Mouse (Mus musculus): ENCODE results near the gene Slc25a30.

DNA sequence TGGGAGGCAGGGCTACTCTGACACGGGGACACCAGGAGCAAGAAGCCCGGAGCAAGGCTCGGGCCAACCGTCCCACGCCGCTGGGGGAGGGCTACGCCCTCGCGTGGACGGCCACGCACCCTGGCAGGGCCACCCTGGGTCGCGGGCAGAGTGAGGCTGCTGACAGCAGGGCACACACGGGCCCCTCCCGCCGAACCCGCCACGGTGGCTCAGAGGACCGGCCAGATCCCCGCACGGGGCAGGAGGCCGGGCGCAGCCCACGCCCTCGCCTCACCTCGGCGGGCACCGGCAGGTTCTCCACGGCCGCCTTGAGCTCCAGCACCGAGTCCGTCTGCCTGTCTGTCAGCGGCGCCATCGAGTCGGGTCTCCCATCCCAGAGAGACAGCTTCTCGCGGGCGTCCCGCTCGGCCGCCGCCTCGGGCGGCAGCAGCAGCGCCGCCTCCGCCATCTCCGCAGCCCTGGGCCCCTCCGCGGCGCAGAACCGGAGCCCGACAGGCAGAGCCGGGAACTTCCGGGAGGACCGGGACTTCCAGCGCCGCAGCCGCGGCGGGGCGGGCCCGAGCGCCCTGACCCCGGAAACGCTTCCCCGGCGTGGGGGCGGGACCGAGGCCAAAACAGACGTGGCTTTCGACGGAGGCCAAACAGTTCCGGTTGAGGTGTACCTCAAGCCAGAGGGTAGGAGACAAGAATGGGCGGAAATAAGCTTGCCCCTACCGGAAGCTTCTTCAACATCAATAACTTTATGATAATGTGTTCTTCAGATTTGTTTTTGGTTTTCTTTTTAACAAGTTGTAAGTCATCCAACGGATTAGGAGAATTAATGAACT is 32.6 kb downstream of the Slc25a30 start, which contains the start of gene Cog3:
- TF ChIP-seq POLR2A (IDR thresholded peaks at IDR 0.05; ENCODE audit: insufficient read depth, low read depth, low read length) (peak; percentile 90), CTCF (IDR thresholded peaks at IDR 0.05; ENCODE audit: insufficient read depth, low read depth, low read length) (0 out of 2 replicates have a peak, but pooled peaks have one; percentile 22)
